Mouse (Mus musculus): Measurements from ENCODE around the gene Urm1. TPM values are rescaled to one million over a fixed set of nuclear protein-coding genes. Genes with fewer than 3 reads are reported as not detected.

The Urm1 gene
- polyA plus RNA-seq, 1 experiment: 31.9 TPM

GRCm38 (mm10) chr2:29844661-29845060 is 24.8 kb downstream of the Urm1 start:
- no peak for DNase-seq (ENCODE audit: low read depth in 1 of 2, low spot score in 2 of 2)
- H3K4me3 ChIP-seq (ENCODE audit: extremely low read depth, insufficient read depth, insufficient read length): no peak overlapping the region
- no peaks in the 10 kb centered on the region for H3K4me1 ChIP-seq (ENCODE audit: control insufficient read depth, insufficient read depth, insufficient read length)
- H3K27ac ChIP-seq (ENCODE audit: insufficient read depth, low read length): no peak overlapping the region
- no peaks in the 10 kb centered on the region for H3K27me3 ChIP-seq (ENCODE audit: control insufficient read depth, insufficient read depth, low read length)
- peaks cover 23% of the 10 kb centered on the region for H3K36me3 ChIP-seq (ENCODE audit: control insufficient read depth, insufficient read depth, low read length)
- WGBS: 95% methylated on average over 3 of the region's 3 CpGs
- no peak for TF ChIP-seq CTCF (IDR thresholded peaks at IDR 0.05; ENCODE audit: extremely low read depth, insufficient read depth, insufficient read length, insufficient replicate concordance)
- TF ChIP-seq POLR2A (IDR thresholded peaks at IDR 0.05; ENCODE audit: low read depth, low read length): no peak

- 83% methylated on average over 25 of the region's 25 CpGs for WGBS
These were observed 25.8 kb downstream of the Urm1 start for GRCm38 (mm10) chr2:29845636-29846035.

GRCm38 (mm10) chr2:29846061-29846853 is 26.4 kb downstream of the Urm1 start:
- no peak for TF ChIP-seq POLR2A (IDR thresholded peaks at IDR 0.05; ENCODE audit: low read depth, low read length)
- no peak for TF ChIP-seq CTCF (IDR thresholded peaks at IDR 0.05; ENCODE audit: extremely low read depth, insufficient read depth, insufficient read length, insufficient replicate concordance)
- no peak for DNase-seq (ENCODE audit: low read depth in 1 of 2, low spot score in 2 of 2)
- Histone ChIP-seq H3K27ac (ENCODE audit: insufficient read depth, low read length) (no peak overlapping the region), H3K4me3 (ENCODE audit: extremely low read depth, insufficient read depth, insufficient read length) (no peak overlapping the region), H3K4me1 (ENCODE audit: control insufficient read depth, insufficient read depth, insufficient read length) (no peaks in the 10 kb centered on the region), H3K27me3 (ENCODE audit: control insufficient read depth, insufficient read depth, low read length) (no peaks in the 10 kb centered on the region), H3K36me3 (ENCODE audit: control insufficient read depth, insufficient read depth, low read length) (peaks cover 23% of the 10 kb centered on the region)
- 66% methylated on average over 47 of the region's 47 CpGs for WGBS

More at GRCm38 (mm10) chr2:29845636-29846035, 25.8 kb downstream of the Urm1 start:
- no peak for TF ChIP-seq POLR2A (IDR thresholded peaks at IDR 0.05; ENCODE audit: low read depth, low read length)
- no peak overlapping the region for H3K27ac ChIP-seq (ENCODE audit: insufficient read depth, low read length)
- no peak for DNase-seq (ENCODE audit: low read depth in 1 of 2, low spot score in 2 of 2)
- no peaks in the 10 kb centered on the region for H3K27me3 ChIP-seq (ENCODE audit: control insufficient read depth, insufficient read depth, low read length)
- H3K36me3 ChIP-seq (ENCODE audit: control insufficient read depth, insufficient read depth, low read length): peaks cover 23% of the 10 kb centered on the region
- H3K4me1 ChIP-seq (ENCODE audit: control insufficient read depth, insufficient read depth, insufficient read length): no peaks in the 10 kb centered on the region
- H3K4me3 ChIP-seq (ENCODE audit: extremely low read depth, insufficient read depth, insufficient read length): no peak overlapping the region

- no peaks in the 10 kb centered on the region for H3K27me3 ChIP-seq (ENCODE audit: control insufficient read depth, insufficient read depth, low read length)
These were observed 27.0 kb downstream of the Urm1 start for GRCm38 (mm10) chr2:29846911-29847310.

GRCm38 (mm10) chr2:29849041-29849440 is 29.2 kb downstream of the Urm1 start:
- Histone ChIP-seq H3K27ac (ENCODE audit: insufficient read depth, low read length) (no peak overlapping the region), H3K4me3 (ENCODE audit: extremely low read depth, insufficient read depth, insufficient read length) (no peak overlapping the region), H3K4me1 (ENCODE audit: control insufficient read depth, insufficient read depth, insufficient read length) (no peaks in the 10 kb centered on the region), H3K36me3 (ENCODE audit: control insufficient read depth, insufficient read depth, low read length) (peaks cover 9% of the 10 kb centered on the region), H3K27me3 (ENCODE audit: control insufficient read depth, insufficient read depth, low read length) (no peaks in the 10 kb centered on the region)
- no peak for DNase-seq (ENCODE audit: low read depth in 1 of 2, low spot score in 2 of 2)
- TF ChIP-seq CTCF (IDR thresholded peaks at IDR 0.05; ENCODE audit: extremely low read depth, insufficient read depth, insufficient read length, insufficient replicate concordance) (no peak), POLR2A (IDR thresholded peaks at IDR 0.05; ENCODE audit: low read depth, low read length) (no peak)
- WGBS: 55% methylated on average over 8 of the region's 8 CpGs

More at GRCm38 (mm10) chr2:29846911-29847310, 27.0 kb downstream of the Urm1 start:
- Histone ChIP-seq H3K27ac (ENCODE audit: insufficient read depth, low read length) (no peak overlapping the region), H3K4me1 (ENCODE audit: control insufficient read depth, insufficient read depth, insufficient read length) (no peaks in the 10 kb centered on the region), H3K36me3 (ENCODE audit: control insufficient read depth, insufficient read depth, low read length) (peaks cover 21% of the 10 kb centered on the region), H3K4me3 (ENCODE audit: extremely low read depth, insufficient read depth, insufficient read length) (no peak overlapping the region)
- TF ChIP-seq CTCF (IDR thresholded peaks at IDR 0.05; ENCODE audit: extremely low read depth, insufficient read depth, insufficient read length, insufficient replicate concordance): no peak
- TF ChIP-seq POLR2A (IDR thresholded peaks at IDR 0.05; ENCODE audit: low read depth, low read length): no peak
- WGBS: 83% methylated on average over 3 of the region's 3 CpGs
- DNase-seq (ENCODE audit: low read depth in 1 of 2, low spot score in 2 of 2): no peak

- TF ChIP-seq CTCF (IDR thresholded peaks at IDR 0.05; ENCODE audit: extremely low read depth, insufficient read depth, insufficient read length, insufficient replicate concordance): no peak
- TF ChIP-seq POLR2A (IDR thresholded peaks at IDR 0.05; ENCODE audit: low read depth, low read length): no peak
- no peaks in the 10 kb centered on the region for H3K4me1 ChIP-seq (ENCODE audit: control insufficient read depth, insufficient read depth, insufficient read length)
- no peak overlapping the region for H3K4me3 ChIP-seq (ENCODE audit: extremely low read depth, insufficient read depth, insufficient read length)
- 61% methylated on average over 5 of the region's 5 CpGs for WGBS
- no peak for DNase-seq (ENCODE audit: low read depth in 1 of 2, low spot score in 2 of 2)
- H3K27me3 ChIP-seq (ENCODE audit: control insufficient read depth, insufficient read depth, low read length): no peaks in the 10 kb centered on the region
- H3K27ac ChIP-seq (ENCODE audit: insufficient read depth, low read length): no peak overlapping the region
- H3K36me3 ChIP-seq (ENCODE audit: control insufficient read depth, insufficient read depth, low read length): peaks cover 8% of the 10 kb centered on the region
These were observed 30.1 kb downstream of the Urm1 start for GRCm38 (mm10) chr2:29849841-29850480.
